Mouse (Mus musculus) kidney, postnatal 25 days (tissue): ENCODE measurements around the gene Mbtps2.
A peak's percentile ranks its signal among the peaks of the same experiment; 100 is the strongest.

Experiments
- DNase-seq, 2 experiments: peaks; one replicate each; pipeline ENCODE4 v3.0.0; 2021; ENCODE audit warnings: mixed read lengths in 2 of 2

Mbtps2 gene

DNA sequence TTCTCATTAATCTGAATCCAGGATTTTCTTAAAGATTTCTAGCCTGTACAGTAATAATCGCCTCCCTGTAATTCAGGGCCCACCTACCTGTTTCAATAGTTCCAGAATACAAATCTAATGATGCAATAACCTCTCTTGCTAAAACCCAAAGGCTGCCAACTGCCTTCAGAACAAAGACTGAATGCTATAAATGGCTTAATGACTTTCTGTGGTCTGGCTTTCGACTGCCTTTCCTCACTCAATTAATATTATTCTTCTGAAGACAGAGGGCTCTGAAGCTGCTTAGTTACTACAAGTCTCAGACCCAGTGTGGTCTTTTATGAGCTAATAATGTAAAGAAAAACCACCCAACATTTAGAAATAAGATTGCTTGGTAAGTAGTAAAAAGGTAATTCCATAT lies 96.6 kb downstream of the Mbtps2 start:
- DNase-seq = no peak

DNA sequence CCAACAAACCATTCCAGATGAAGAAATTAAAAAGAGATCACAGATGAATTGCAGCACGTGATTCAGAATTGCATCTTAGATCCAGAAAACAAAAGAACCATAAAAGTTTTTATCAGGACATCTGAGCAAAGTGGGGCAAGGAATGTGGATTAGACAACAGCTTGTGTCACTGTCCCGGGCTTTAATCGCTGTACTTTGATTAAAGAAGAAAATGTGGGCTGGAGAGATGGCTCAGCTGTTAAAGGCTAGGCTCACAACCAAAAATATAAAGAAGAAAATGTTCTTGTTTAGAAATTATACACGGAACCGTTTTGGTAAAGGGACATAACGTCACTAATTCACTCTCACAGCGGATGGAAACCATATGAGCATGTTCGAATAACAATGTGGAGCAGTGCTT lies 98.5 kb downstream of the Mbtps2 start:
- DNase-seq = no peak

GRCm38 (mm10) chrX:157493159-157493558 lies 105.4 kb downstream of the Mbtps2 start:
- DNase-seq = no peak

GRCm38 (mm10) chrX:157491944-157492726 lies 106.4 kb downstream of the Mbtps2 start, which contains the start of gene Sms:
Gene Sms, minus strand, starts transcription at chrX:157492287.
- peak; percentile 69 to 83 for DNase-seq

GRCm38 (mm10) chrX:157491145-157491935 lies 107.2 kb downstream of the Mbtps2 start:
- DNase-seq = peak; percentile 22 to 38

DNA sequence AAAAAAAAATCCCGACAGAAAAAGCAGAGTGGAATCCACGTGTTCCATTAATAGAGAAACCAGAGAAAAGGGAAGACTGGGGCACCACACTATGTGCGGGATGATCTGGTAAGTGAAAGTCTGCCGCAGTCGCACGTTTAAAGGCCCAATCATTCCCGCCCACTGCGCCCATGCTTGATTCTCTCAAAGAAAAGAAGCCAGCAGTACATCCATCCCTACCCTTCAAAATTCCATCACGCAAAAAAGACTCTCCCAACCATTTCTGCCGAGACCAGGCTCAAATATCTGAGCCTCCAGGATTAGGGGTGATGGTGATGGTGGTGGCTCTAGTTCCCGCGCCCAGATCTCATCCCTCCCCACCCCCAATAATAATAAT lies 107.8 kb downstream of the Mbtps2 start:
- no peak for DNase-seq

GRCm38 (mm10) chrX:157489871-157490721 lies 108.4 kb downstream of the Mbtps2 start:
- DNase-seq = peak in 1 of 2 experiments; percentile 4

- no peak for DNase-seq
These were observed 109.7 kb downstream of the Mbtps2 start for GRCm38 (mm10) chrX:157488831-157489230.

- peak in 1 of 2 experiments; percentile 47 for DNase-seq
These were observed 111.8 kb downstream of the Mbtps2 start for GRCm38 (mm10) chrX:157486765-157487164.
